Mouse (Mus musculus) limb, embryonic 14.5 days (tissue): ENCODE measurements around the gene Ifi47. TPM values are rescaled to one million over a fixed set of nuclear protein-coding genes. Genes with fewer than 3 reads are reported as not detected.
A peak's percentile ranks its signal among the peaks of the same experiment; 100 is the strongest.

Experiments
- ATAC-seq: fragments of 200-750 bp; cut with Nextera tagmentation; 2 replicates; pipeline ENCODE4 v1.8.0; 2017; ENCODE audit warnings: low read depth, moderate number of reproducible peaks, moderate TSS enrichment; ENCODE audit not compliant: low FRiP score
- DNase-seq: peaks from one replicate; pipeline ENCODE4 v3.0.0-alpha.2; 2015; ENCODE audit warnings: low spot score
- H3K27ac ChIP-seq: fragments of 300-500 bp; sonication (generic); replicated peaks from 2 replicates; pipeline ENCODE4 v1.5.1; 2014; ENCODE audit warnings: low read depth, mild to moderate bottlenecking, low read length, moderate library complexity, mixed read lengths
- H3K27me3 ChIP-seq: fragments of 300-500 bp; sonication (generic); 2 replicates; pipeline ENCODE4 v1.6.1; 2014; ENCODE audit warnings: low read length, mixed read lengths; ENCODE audit not compliant: control insufficient read depth, insufficient read depth
- H3K36me3 ChIP-seq: fragments of 300-500 bp; sonication (generic); 2 replicates; pipeline ENCODE4 v1.6.1; 2014; ENCODE audit warnings: mild to moderate bottlenecking, low read length, moderate library complexity, mixed read lengths; ENCODE audit not compliant: control insufficient read depth, insufficient read depth
- H3K4me1 ChIP-seq: fragments of 300-500 bp; sonication (generic); 2 replicates; pipeline ENCODE4 v1.6.1; 2014; ENCODE audit warnings: antibody characterized with exemption, low read length, mixed read lengths; ENCODE audit not compliant: control insufficient read depth, insufficient read depth
- H3K4me2 ChIP-seq: fragments of 300-500 bp; sonication (generic); replicated peaks from 2 replicates; pipeline ENCODE4 v1.6.1; 2014; ENCODE audit warnings: low read depth, mild to moderate bottlenecking, low read length, moderate library complexity; ENCODE audit not compliant: severe bottlenecking
- H3K4me3 ChIP-seq: fragments of 300-500 bp; sonication (generic); replicated peaks from 2 replicates; pipeline ENCODE4 v1.5.1; 2014; ENCODE audit warnings: low read length
- H3K9ac ChIP-seq: fragments of 300-500 bp; sonication (generic); 2 replicates; pipeline ENCODE4 v1.6.1; 2014; ENCODE audit warnings: mild to moderate bottlenecking, low read depth, low read length, moderate library complexity; ENCODE audit not compliant: severe bottlenecking
- H3K9me3 ChIP-seq: fragments of 300-500 bp; sonication (generic); 2 replicates; pipeline ENCODE4 v1.6.1; 2016; ENCODE audit warnings: low read length; ENCODE audit not compliant: control insufficient read depth
- POLR2A ChIP-seq: fragments of 200-500 bp; IDR thresholded peaks from 2 replicates; pipeline ENCODE4 v1.8.0; 2012; ENCODE audit warnings: inconsistent platforms, mild to moderate bottlenecking, moderate library complexity, borderline replicate concordance; ENCODE audit not compliant: insufficient read depth, insufficient read length; ENCODE audit errors: extremely low read depth
- WGBS: fragments of 180-500 bp; shearing (Covaris S2); extraction: QIAGEN DNeasy Blood & Tissue Kit; methylation state at CpG from one replicate; pipeline ENCODE4 v1.1.7; 2014; 5-methylcytosine and 5-hydroxymethylcytosine counted together
- polyA plus RNA-seq, 2 experiments: library from polyadenylated mRNA; depleted of rRNA in 1 of 2; stranded (reverse) in 1 of 2; unstranded in 1 of 2; fragments of >200 nt; fragmentation: Nextera tagmentation in 1 of 2; extraction: Ambion mirVana in 1 of 2; gene quantifications; 2 replicates each; pipeline versions ENCODE4 v1.2.1 to v1.2.3; 2012 to 2014

Ifi47 gene
- polyA plus RNA-seq, 2 experiments: 0.72 to 1.0 TPM

GRCm38 (mm10) chr11:49087830-49088616 lies 11.6 kb downstream of the Ifi47 start:
- Histone ChIP-seq H3K27me3 (no peaks in the 10 kb centered on the region), H3K27ac (no peak overlapping the region), H3K9ac (no peak overlapping the region), H3K4me1 (no peaks in the 10 kb centered on the region), H3K9me3 (no peaks in the 10 kb centered on the region), H3K4me3 (no peak overlapping the region), H3K4me2 (0 out of 2 replicates have a peak overlapping the region, but pooled peaks have one; percentile 19), H3K36me3 (no peaks in the 10 kb centered on the region)
- DNase-seq (no peak), ATAC-seq (no peak)
- WGBS: 46% methylated on average over 22 of the region's 22 CpGs
- TF ChIP-seq POLR2A: no peak

GRCm38 (mm10) chr11:49088990-49089652 lies 12.7 kb downstream of the Ifi47 start:
- TF ChIP-seq POLR2A: no peak
- no peak overlapping the region for H3K27ac ChIP-seq
- no peaks in the 10 kb centered on the region for H3K27me3 ChIP-seq
- no peak overlapping the region for H3K4me2 ChIP-seq
- 79% methylated on average over 5 of the region's 5 CpGs for WGBS
- H3K9me3 ChIP-seq: no peaks in the 10 kb centered on the region
- no peaks in the 10 kb centered on the region for H3K36me3 ChIP-seq
- no peaks in the 10 kb centered on the region for H3K4me1 ChIP-seq
- no peak overlapping the region for H3K9ac ChIP-seq
- no peak for ATAC-seq
- no peak overlapping the region for H3K4me3 ChIP-seq
- no peak for DNase-seq

- ATAC-seq: no peak
- WGBS: 85% methylated on average over 3 of the region's 3 CpGs
Measured at GRCm38 (mm10) chr11:49089735-49090507, 13.5 kb downstream of the Ifi47 start.

GRCm38 (mm10) chr11:49090551-49090950 lies 14.2 kb downstream of the Ifi47 start:
- DNase-seq (no peak), ATAC-seq (no peak)
- no peaks in the 10 kb centered on the region for H3K27me3 ChIP-seq
- no peaks in the 10 kb centered on the region for H3K4me1 ChIP-seq
- WGBS: 90% methylated on average over 5 of the region's 5 CpGs
- TF ChIP-seq POLR2A: no peak
- H3K9ac ChIP-seq: no peak overlapping the region
- H3K36me3 ChIP-seq: no peaks in the 10 kb centered on the region
- no peak overlapping the region for H3K4me2 ChIP-seq
- no peak overlapping the region for H3K27ac ChIP-seq
- no peak overlapping the region for H3K4me3 ChIP-seq
- H3K9me3 ChIP-seq: no peaks in the 10 kb centered on the region

More at GRCm38 (mm10) chr11:49089735-49090507, 13.5 kb downstream of the Ifi47 start:
- no peak overlapping the region for H3K9ac ChIP-seq
- no peaks in the 10 kb centered on the region for H3K4me1 ChIP-seq
- DNase-seq: no peak
- no peaks in the 10 kb centered on the region for H3K36me3 ChIP-seq
- no peaks in the 10 kb centered on the region for H3K27me3 ChIP-seq
- H3K4me2 ChIP-seq: no peak overlapping the region
- TF ChIP-seq POLR2A: no peak
- H3K4me3 ChIP-seq: no peak overlapping the region
- H3K9me3 ChIP-seq: no peaks in the 10 kb centered on the region
- no peak overlapping the region for H3K27ac ChIP-seq

GRCm38 (mm10) chr11:49091171-49091570 lies 14.8 kb downstream of the Ifi47 start:
- Histone ChIP-seq H3K36me3 (no peaks in the 10 kb centered on the region), H3K4me1 (no peaks in the 10 kb centered on the region), H3K4me2 (no peak overlapping the region), H3K27me3 (no peaks in the 10 kb centered on the region), H3K9me3 (no peaks in the 10 kb centered on the region), H3K9ac (no peak overlapping the region), H3K4me3 (no peak overlapping the region), H3K27ac (no peak overlapping the region)
- WGBS: 81% methylated on average over 4 of the region's 4 CpGs
- no peak for ATAC-seq
- no peak for DNase-seq
- no peak for TF ChIP-seq POLR2A
